Mouse (Mus musculus) splenic B cell, adult 2 months (primary cell): Measurements from ENCODE around the gene Polr2a.
"Not testable (repeated sequence)": the region's sequence is repeated elsewhere in the genome, so short reads cannot be mapped to it uniquely, and the experiment has no call there.

Experiments used
- DNase-seq: peaks from one replicate; pipeline ENCODE4 v3.0.0-alpha.2; 2011; ENCODE audit warnings: low read depth, low spot score
- H3K27me3 ChIP-seq: 2 replicates; pipeline ENCODE4 v1.6.1; 2012; ENCODE audit warnings: mild to moderate bottlenecking, low read length, moderate library complexity, mixed read lengths; ENCODE audit not compliant: control insufficient read depth, poor library complexity, insufficient read depth, severe bottlenecking
- H3K36me3 ChIP-seq: 2 replicates; pipeline ENCODE4 v1.6.1; 2012; ENCODE audit warnings: mild to moderate bottlenecking, low read length, moderate library complexity, mixed read lengths; ENCODE audit not compliant: control insufficient read depth, poor library complexity, insufficient read depth, severe bottlenecking

Gene Polr2a

DNA sequence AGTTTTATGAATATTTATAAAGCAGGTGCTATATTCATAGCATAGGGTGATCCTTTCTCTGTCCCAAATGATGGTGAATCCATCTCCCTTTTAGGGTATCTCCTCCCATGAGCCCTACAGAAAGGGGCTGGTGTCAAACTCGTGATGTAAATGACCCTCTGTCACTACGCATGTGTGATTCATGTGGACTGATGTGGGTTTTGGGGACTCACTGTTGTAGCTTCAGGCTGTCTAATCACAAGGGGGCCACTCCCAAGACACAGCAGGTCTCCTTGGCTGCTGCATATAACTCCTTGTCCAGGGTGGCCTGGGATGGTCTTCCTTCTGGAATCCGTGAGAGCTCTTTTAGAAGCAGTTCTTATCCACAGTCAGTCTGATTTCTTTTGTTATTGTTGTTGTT lies 48.0 kb downstream of the Polr2a start:
- Histone ChIP-seq H3K36me3 (no peaks in the 10 kb centered on the region), H3K27me3 (no peaks in the 10 kb centered on the region)
- no peak for DNase-seq

DNA sequence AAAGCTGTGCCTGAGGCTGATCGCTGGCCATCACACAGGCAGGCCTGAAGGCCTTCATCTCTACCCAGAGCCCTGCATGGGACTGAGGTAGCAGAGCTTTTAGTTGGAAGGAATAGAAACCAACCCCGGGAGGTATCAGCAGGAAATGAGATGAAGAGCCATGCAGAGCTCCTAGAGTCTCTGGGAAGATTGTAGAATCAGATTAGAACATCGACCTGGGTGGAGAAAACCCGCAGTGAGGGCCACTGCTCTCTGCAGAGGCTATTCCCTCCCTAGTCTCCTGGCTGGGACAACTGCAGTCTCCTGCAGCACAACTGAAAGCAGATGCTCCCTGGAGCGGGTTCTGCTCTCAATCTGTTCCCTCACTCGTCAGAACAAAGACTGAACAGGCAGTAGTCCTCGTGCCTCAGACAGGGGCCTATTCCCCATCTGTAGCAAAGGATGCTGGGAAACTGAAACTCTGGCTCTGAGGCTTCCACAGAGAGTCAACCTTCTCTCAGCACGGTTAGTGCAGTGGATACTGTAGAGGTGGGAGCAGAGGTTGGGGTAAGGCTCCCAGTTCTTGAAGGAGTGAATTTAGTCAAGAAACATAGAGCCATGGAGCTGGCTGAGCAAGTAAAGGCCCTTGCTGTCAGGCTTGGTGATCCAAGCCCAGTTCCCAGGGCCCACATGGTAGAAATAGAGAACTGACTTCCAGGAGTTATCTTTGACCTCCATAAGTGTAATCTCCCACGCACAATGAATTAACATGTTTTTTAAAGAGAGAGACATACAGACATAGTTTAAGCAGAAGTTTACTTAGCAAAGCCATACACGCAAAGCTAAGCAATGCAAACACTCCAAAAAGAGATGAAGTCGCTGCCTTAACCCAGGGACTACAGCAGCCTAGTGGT lies 48.6 kb downstream of the Polr2a start:
- H3K36me3 ChIP-seq: no peaks in the 10 kb centered on the region

DNA sequence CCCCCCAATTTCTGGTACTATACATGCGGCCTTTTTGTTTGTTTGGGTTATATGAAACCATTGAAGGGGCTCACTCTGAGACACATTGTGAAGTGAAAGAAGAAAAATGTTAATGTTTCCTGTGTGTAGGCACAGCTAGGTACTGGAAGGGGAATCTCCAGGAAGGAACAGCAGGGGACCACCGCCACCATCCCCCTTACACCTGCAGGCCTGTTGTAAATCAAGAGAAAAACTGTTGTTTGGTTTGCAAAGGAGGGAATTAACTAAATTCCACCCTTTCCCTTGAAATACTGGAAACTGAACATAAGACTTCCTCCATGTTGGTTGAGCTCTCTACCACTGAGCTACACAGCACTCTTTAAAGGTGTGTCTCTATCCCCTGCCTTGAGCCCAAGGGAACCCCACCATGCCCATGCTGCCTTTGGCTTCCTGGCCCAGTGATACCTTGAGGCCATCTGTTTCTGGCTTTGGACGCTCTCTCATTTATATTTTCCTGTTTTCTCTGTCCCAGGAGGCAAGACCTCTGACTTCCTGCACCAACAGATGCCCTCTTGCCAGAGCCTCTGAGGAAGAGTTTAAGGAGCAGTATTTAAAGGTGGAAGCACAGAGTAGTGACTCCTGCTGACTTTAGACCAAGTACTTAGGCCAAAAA lies 49.7 kb downstream of the Polr2a start:
- Histone ChIP-seq H3K36me3 (no peaks in the 10 kb centered on the region), H3K27me3 (no peaks in the 10 kb centered on the region)
- DNase-seq: no peak

More for the DNA sequence above, 48.6 kb downstream of the Polr2a start:
- no peak for DNase-seq
- H3K27me3 ChIP-seq: no peaks in the 10 kb centered on the region

DNA sequence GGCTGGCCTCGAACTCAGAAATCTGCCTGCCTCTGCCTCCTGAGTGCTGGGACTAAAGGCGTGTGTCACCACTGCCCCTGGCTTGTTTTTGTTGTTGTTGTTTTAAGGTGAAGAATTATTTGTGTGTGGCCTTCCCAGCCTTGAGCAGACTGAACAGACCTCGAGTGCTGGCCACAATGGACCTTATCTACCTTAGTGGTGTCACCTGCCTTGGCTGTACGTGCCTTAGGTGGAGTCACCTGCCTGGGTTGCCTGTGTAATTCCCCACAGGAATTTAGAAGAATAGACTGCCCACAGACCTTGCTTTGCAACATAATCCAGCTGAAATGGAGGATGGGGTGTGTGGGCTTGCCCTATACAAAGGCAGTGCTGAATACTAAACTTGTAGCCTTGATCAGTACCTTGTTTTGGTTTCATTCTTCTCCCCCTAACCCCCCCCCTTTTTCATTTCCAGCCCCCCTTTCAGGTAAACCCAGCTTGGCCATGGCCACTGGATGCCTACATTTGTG lies 50.5 kb downstream of the Polr2a start:
- no peaks in the 10 kb centered on the region for H3K27me3 ChIP-seq
- DNase-seq: no peak

DNA sequence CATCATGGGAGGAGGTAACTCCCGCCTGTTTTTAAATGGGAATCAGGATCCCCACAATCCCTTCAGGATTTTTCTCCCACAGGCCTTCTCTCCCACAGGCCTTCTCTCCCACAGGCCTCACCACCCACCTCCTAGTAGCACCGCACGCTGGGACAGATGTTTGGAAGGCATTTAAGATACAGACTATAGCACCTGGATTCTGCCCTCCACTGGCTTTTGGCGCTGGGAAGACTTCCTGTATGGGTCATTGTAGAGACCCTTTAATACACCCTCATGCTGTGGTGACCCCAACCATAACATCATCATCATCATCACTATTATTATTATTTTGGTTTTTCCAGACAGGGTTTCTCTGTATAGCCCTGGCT lies 51.0 kb downstream of the Polr2a start:
- DNase-seq: no peak
- Histone ChIP-seq H3K36me3 (no peaks in the 10 kb centered on the region), H3K27me3 (no peaks in the 10 kb centered on the region)

More for the DNA sequence above, 50.5 kb downstream of the Polr2a start:
- no peaks in the 10 kb centered on the region for H3K36me3 ChIP-seq

DNA sequence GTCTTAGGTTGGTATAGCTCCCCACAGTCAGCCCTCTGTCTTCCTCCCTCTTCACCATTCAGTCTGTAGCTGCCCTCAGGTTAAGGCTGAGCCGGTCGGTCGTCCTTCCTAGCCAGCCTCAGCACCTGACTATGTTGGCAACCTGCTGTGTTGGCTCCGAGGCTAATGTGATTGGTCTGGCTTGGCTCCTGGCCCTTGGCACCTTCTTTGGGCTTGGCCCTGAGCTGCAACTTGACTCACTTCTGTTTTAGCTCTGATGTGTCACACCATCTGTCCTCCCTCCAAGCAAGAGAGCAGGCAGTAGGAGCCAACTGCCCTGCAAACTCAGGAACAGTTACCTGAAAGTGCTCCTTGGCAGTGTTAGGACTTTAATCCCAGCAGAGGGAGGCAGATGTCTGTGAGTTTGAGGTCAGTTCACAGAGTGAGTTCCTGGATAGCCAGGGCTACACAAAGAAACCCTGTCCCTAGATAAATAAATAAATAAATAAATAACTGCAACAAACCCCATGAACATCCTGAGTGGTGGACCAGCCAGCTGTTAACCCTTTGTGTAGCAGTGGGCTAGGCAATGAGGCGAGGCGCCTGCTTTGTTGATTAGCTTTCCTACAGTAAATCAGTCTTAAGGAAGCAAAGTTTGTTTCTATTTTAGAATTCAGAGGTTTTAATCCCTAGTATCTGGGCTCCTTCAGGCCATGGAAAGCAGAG lies 51.5 kb downstream of the Polr2a start:
- Histone ChIP-seq H3K27me3 (no peaks in the 10 kb centered on the region), H3K36me3 (no peaks in the 10 kb centered on the region)
- no peak for DNase-seq

DNA sequence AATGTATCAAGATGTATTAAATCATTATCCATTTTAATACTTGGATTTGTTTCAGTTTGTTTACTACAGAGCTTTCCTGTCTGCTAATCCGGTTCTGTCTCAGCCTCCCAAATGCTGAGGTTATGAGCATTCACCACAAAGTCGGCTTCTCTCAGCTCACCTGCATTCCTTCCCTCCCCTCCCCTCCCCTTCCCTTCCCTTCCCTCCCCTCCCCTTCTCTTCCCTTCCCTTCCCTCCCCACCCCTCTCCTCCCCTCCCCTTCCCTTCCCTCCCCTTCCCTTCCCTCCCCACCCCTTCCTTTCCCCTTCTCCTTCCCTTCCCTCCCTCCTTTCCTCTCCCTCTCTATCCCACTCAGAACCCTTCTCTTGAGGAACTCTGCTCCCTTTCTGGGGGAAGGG lies 53.8 kb downstream of the Polr2a start:
- H3K27me3 ChIP-seq: no peaks in the 10 kb centered on the region
- no peak for DNase-seq
- no peaks in the 10 kb centered on the region for H3K36me3 ChIP-seq

DNA sequence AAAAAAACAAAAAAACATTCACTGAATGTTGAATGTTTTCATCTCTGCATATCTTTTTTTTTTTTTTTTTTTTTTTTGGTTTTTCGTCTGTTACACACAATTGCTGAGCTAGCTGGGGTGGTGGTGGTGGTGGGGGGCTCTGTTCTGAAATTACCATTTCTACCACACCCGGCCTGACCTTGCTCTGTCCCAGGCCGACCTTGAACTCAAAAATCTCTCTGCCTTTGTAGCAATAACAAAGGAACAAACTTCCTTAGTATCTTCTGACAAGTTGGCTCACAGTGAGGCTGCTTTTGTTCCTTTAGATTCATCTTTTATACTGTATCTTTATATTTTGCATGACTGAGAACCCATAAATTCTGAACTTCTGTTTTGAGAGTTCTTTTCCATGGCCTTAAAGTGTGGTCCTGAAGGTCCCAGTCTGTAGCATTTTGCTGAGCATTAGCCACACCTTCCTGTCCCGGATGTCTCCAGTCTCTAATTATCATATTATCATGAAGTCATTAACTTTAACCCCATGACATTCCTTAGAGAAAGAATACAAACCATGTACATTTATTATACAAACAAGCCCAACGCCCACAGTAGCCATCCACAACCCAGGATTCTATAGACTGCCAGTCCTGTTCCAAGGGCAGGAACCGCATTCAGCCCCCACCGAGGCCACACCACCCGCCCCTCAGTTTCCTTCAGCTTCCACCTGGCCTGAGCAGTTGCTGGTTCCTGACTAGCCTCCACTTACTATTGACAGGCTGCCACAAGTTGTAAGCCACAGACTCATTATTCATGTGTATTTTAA lies 54.4 kb downstream of the Polr2a start:
- DNase-seq: no peak
- Histone ChIP-seq H3K36me3 (no peaks in the 10 kb centered on the region), H3K27me3 (no peaks in the 10 kb centered on the region)

DNA sequence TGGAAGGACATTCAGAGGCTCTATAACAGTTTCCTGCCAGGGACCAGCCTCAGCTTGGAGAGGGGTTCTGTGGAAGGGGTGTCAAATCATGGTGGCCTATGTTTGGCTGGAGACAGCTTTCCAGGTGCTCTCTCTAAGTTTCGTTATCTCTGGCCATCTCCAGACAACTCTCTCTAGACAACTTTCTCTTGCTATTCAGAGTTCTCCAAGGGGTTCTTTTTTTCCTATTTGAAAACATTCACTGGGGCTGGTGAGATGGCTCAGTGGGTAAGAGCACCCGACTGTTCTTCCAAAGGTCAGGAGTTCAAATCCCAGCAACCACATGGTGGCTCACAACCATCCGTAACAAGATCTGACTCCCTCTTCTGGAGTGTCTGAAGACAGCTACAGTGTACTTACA lies 55.1 kb downstream of the Polr2a start:
- H3K27me3 ChIP-seq, DNase-seq, H3K36me3 ChIP-seq: not testable (repeated sequence)

DNA sequence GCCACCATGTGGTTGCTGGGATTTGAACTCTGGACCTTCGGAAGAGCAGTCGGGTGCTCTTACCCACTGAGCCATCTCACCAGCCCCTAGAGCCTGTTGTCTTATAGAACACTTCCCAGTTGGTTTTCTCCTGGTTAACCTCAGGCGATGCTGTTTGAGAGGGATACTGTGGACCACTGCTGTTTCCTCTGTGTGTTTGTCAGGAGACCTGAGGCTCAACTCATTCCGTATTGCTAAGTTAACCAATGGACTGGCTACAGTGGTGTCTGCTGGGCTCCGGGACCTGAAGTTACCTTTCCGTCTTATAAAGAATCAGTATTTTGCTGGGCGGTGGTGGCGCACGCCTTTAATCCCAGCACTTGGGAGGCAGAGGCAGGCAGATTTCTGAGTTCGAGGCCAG lies 55.6 kb downstream of the Polr2a start:
- DNase-seq, H3K36me3 ChIP-seq, H3K27me3 ChIP-seq: not testable (repeated sequence)

DNA sequence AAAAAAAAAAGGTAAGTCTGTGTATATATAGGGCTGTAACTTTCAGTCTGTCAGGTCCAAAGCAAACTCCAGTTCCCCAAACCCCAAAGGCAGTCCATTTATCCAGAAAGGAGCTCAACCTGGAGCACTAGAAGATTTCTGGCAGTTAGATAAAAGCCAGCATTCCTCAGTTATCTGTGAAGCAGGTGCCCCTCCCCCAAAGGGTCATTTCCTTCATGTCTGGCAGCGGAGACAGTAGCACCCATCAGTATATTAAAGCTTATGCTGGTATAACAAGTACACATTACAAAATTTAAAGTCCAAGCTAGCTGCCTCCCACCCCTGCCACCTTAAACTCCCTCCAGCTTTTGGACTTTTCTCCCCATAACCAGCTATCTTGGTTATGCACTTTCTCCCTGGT lies 58.8 kb downstream of the Polr2a start:
- DNase-seq: no peak
- Histone ChIP-seq H3K27me3 (no peaks in the 10 kb centered on the region), H3K36me3 (no peaks in the 10 kb centered on the region)

DNA sequence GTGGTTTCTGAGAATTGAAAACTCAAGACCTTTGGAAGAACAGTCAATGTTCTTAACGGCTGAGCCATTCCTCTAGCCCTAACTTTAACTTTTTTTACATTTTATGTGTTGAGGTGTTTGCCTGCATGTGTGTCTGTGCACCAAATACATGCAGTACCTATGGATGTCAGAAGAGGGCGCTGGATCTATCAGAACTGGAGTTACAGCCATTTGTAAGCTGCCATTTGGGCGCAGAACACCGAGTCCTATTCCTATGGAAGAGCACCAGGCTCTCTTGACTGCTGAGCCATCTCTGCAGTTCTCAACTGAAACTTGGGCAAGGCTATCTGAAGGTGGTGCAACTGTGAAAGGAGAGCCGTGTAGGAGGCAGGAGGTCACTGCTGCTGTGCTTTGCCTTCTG lies 59.9 kb downstream of the Polr2a start:
- Histone ChIP-seq H3K27me3 (no peaks in the 10 kb centered on the region), H3K36me3 (no peaks in the 10 kb centered on the region)
- DNase-seq: no peak

DNA sequence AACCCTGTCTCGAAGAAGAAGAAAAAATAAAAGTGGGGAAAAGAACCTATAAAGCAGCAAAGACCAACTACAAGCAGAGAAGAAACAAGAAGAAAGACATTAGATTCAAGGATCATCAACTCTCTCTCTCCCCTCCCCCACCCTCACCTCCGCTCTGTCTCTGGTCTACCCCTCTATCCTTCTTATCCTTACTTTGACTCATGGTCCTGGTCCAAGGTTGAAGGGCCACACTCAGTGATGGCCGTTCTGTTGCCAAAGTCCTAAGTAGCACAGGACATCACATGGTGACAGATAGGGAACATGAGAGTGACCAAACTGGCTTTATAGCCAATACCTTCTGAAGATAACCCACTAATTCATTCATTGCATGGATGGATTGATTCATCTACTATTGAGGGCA lies 61.0 kb downstream of the Polr2a start:
- Histone ChIP-seq H3K36me3 (no peaks in the 10 kb centered on the region), H3K27me3 (no peaks in the 10 kb centered on the region)
- DNase-seq: no peak

DNA sequence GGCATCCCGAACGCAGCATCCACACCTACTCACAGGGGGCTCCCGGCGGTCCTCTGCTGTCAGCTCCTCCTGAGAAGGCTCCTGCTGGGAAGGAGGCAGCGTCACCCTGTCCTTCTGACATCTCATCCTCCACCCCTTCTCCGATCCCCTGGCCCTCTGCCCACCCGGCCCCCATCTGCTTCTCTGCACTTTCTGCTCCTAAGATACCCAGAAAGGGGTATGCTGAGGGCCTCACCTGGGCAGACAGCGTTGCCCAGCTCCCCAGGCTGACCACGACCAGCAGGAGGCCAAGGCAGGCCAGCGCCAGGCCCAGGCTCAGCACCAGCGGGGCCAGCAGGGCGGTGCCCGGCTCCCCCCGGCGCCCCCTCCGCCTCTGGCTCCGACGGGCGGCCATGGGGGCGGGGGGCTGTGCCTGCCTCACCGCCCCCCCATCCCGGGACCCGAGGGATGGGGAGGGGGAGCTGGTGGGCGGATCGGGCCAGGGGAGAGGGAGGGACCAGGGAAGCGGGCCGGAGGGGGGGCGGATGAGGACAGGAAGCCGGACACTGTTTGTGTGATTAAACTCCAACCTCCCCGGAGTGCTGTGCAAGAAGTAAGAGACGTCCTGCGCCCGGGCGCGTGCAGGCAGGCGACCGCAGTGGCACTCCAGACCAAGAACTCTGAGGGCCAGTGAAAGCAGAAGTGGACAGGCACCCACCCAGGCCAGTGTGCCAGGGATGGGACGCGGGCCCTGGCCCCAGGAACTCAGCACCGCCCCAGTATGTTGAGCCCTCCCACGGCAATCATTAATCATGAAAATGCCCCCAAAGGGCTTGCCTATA lies 62.9 kb downstream of the Polr2a start, which contains the start of the genes Tnfsf12 and Tnfsfm13:
Gene Tnfsf12, minus strand, starts transcription at position 489 of the 821 bp plus-strand sequence.
Gene Tnfsfm13, minus strand, starts transcription at position 738 of the 821 bp plus-strand sequence.
- Histone ChIP-seq H3K36me3 (no peaks in the 10 kb centered on the region), H3K27me3 (no peaks in the 10 kb centered on the region)
- DNase-seq: no peak
